ENCODE assay signal across 30 mouse cellular contexts in genomic region chr9:32567603-32568002, GRCm38 (mm10). TPM values are rescaled to one million over a fixed set of nuclear protein-coding genes. Genes with fewer than 3 reads are reported as not detected.
DNase-seq lines count a peak whose midpoint lies in the region; ATAC-seq and TF ChIP-seq lines count a peak whose summit lies in the region.
"Had no signal": no experiment of that assay in that cellular context is flagged by ENCODE, and none has a peak within 500 bp of the region (broad histone marks: within the 10 kb centered on the region; RNA-seq: fewer than 3 reads in every experiment).

No protein-coding gene starts in this region.

- H3K27me3 ChIP-seq in forebrain, embryonic 10.5 days (ENCODE audit: poor library complexity, severe bottlenecking), result peaks cover 29% of the 10 kb centered on the region
- H3K27me3 ChIP-seq in forebrain, embryonic 16.5 days (replicated peaks; ENCODE audit: control insufficient read depth, insufficient read depth, low read length), result no peaks in the 10 kb centered on the region
- H3K27me3 ChIP-seq in embryonic facial prominence, embryonic 10.5 days (replicated peaks; ENCODE audit: low read depth, poor library complexity, severe bottlenecking), result 0 out of 2 replicates have a peak, but pooled peaks cover 9% of the 10 kb centered on the region
- H3K27me3 ChIP-seq in embryonic facial prominence, embryonic 14.5 days (replicated peaks; ENCODE audit: control insufficient read depth, insufficient read depth, low read length), result no peaks in the 10 kb centered on the region
- peaks cover 12% of the 10 kb centered on the region; the same call in 1 of the 2 replicates for H3K27me3 ChIP-seq in limb, embryonic 13.5 days
- no peaks in the 10 kb centered on the region for H3K27me3 ChIP-seq in lung, postnatal 0 days (replicated peaks; ENCODE audit: insufficient read depth, low read length)
- H3K27me3 ChIP-seq in stomach, postnatal 0 days (ENCODE audit: control insufficient read depth, insufficient read depth, low read length), result no peaks in the 10 kb centered on the region
- H3K27me3 ChIP-seq: forebrain, embryonic 15.5 days; kidney, embryonic 15.5 days; lung, embryonic 15.5 days had no signal

- peaks cover 17% of the 10 kb centered on the region for H3K4me1 ChIP-seq in forebrain, embryonic 10.5 days
- H3K4me1 ChIP-seq in forebrain, embryonic 16.5 days (replicated peaks; ENCODE audit: control insufficient read depth, insufficient read depth, low read length), result no peaks in the 10 kb centered on the region
- peaks cover 60% of the 10 kb centered on the region for H3K4me1 ChIP-seq in embryonic facial prominence, embryonic 10.5 days
- peaks cover 29% of the 10 kb centered on the region for H3K4me1 ChIP-seq in embryonic facial prominence, embryonic 14.5 days (ENCODE audit: control insufficient read depth, insufficient read depth, low read length)
- H3K4me1 ChIP-seq in limb, embryonic 13.5 days, result peaks cover 63% of the 10 kb centered on the region
- H3K4me1 ChIP-seq in lung, postnatal 0 days (ENCODE audit: insufficient read depth, low read depth, low read length), result peaks cover 4% of the 10 kb centered on the region; the same call in 1 of the 2 replicates
- no peaks in the 10 kb centered on the region; the same call in 1 of the 2 replicates for H3K4me1 ChIP-seq in stomach, postnatal 0 days (replicated peaks; ENCODE audit: control insufficient read depth, insufficient read depth)
- H3K4me1 ChIP-seq: forebrain, embryonic 15.5 days; neural tube, embryonic 13.5 days had no signal

- peak overlapping the region; percentile 35; the same call in 1 of the 2 replicates for H3K27ac ChIP-seq in forebrain, embryonic 10.5 days
- no peak overlapping the region for H3K27ac ChIP-seq in forebrain, embryonic 16.5 days (ENCODE audit: low read length)
- peak overlapping the region; percentile 77 for H3K27ac ChIP-seq in embryonic facial prominence, embryonic 10.5 days (replicated peaks)
- 0 out of 2 replicates have a peak overlapping the region, but pooled peaks have one; percentile 25 for H3K27ac ChIP-seq in embryonic facial prominence, embryonic 14.5 days (replicated peaks; ENCODE audit: low read depth, low read length)
- peak overlapping the region; percentile 44; the same call in 1 of the 2 replicates for H3K27ac ChIP-seq in limb, embryonic 13.5 days
- H3K27ac ChIP-seq in lung, postnatal 0 days (ENCODE audit: low read length), result no peak overlapping the region
- H3K27ac ChIP-seq in stomach, postnatal 0 days (replicated peaks), result no peak overlapping the region
- H3K27ac ChIP-seq: forebrain, embryonic 15.5 days; gastrocnemius, adult 2 months; kidney, embryonic 15.5 days; liver, embryonic 14.5 days; lung, embryonic 15.5 days; neural tube, embryonic 13.5 days had no signal

- no peak for ATAC-seq in forebrain, embryonic 16.5 days
- ATAC-seq in embryonic facial prominence, embryonic 14.5 days (ENCODE audit: low read depth), result peak; percentile 79
- ATAC-seq in limb, embryonic 13.5 days (ENCODE audit: low FRiP score, low read depth), result peak; percentile 80
- ATAC-seq in lung, postnatal 0 days, result no peak
- no peak for ATAC-seq in stomach, postnatal 0 days (ENCODE audit: low FRiP score, low TSS enrichment)
- ATAC-seq: forebrain, embryonic 15.5 days; hindbrain, embryonic 16.5 days had no signal

- 77% methylated on average over 7 of the region's 7 CpGs for whole genome bisulfite sequencing in forebrain, embryonic 10.5 days
- WGBS in forebrain, embryonic 16.5 days, result 79% methylated on average over 7 of the region's 7 CpGs
- WGBS in embryonic facial prominence, embryonic 10.5 days, result 34% methylated on average over 7 of the region's 7 CpGs
- 19% methylated on average over 7 of the region's 7 CpGs for WGBS in embryonic facial prominence, embryonic 14.5 days
- WGBS in limb, embryonic 13.5 days, result 12% methylated on average over 7 of the region's 7 CpGs
- WGBS in lung, postnatal 0 days, result 38% methylated on average over 7 of the region's 7 CpGs
- 52% methylated on average over 7 of the region's 7 CpGs for WGBS in stomach, postnatal 0 days

- no peak for TF ChIP-seq EP300 in lung, postnatal 0 days (IDR thresholded peaks at IDR 0.05)
- TF ChIP-seq EP300 in stomach, postnatal 0 days (optimal IDR thresholded peaks at IDR 0.05), result no peak

- H3K4me2 ChIP-seq in forebrain, embryonic 16.5 days (ENCODE audit: low read length), result no peak overlapping the region
- no peak overlapping the region for H3K4me2 ChIP-seq in embryonic facial prominence, embryonic 14.5 days (ENCODE audit: low read depth, low read length)
- peak overlapping the region; percentile 45 for H3K4me2 ChIP-seq in limb, embryonic 13.5 days (replicated peaks)
- H3K4me2 ChIP-seq in lung, postnatal 0 days (replicated peaks; ENCODE audit: low read depth, low read length), result no peak overlapping the region
- no peak overlapping the region for H3K4me2 ChIP-seq in stomach, postnatal 0 days (replicated peaks; ENCODE audit: low read depth)
- H3K4me2 ChIP-seq: forebrain, embryonic 15.5 days; heart, embryonic 11.5 days; kidney, embryonic 15.5 days; lung, embryonic 15.5 days; midbrain, embryonic 11.5 days; neural tube, embryonic 13.5 days had no signal

- no peak for TF ChIP-seq CTCF in lung, postnatal 0 days (IDR thresholded peaks at IDR 0.05)
- no peak for TF ChIP-seq CTCF in stomach, postnatal 0 days (IDR thresholded peaks at IDR 0.05; ENCODE audit: low read depth)

- no peaks in the 10 kb centered on the region for H3K36me3 ChIP-seq in forebrain, embryonic 10.5 days (replicated peaks)
- no peaks in the 10 kb centered on the region for H3K36me3 ChIP-seq in forebrain, embryonic 16.5 days (ENCODE audit: control insufficient read depth, insufficient read depth)
- no peaks in the 10 kb centered on the region for H3K36me3 ChIP-seq in embryonic facial prominence, embryonic 10.5 days (replicated peaks)
- H3K36me3 ChIP-seq in embryonic facial prominence, embryonic 14.5 days (ENCODE audit: control insufficient read depth, insufficient read depth, low read length), result no peaks in the 10 kb centered on the region
- H3K36me3 ChIP-seq in limb, embryonic 13.5 days, result no peaks in the 10 kb centered on the region
- no peaks in the 10 kb centered on the region for H3K36me3 ChIP-seq in lung, postnatal 0 days (ENCODE audit: insufficient read depth, low read length)
- no peaks in the 10 kb centered on the region for H3K36me3 ChIP-seq in stomach, postnatal 0 days (ENCODE audit: control insufficient read depth, insufficient read depth, low read length)
- H3K36me3 ChIP-seq: forebrain, embryonic 15.5 days; G1E; kidney, embryonic 15.5 days; lung, embryonic 15.5 days; neural tube, embryonic 13.5 days had no signal

- H3K4me3 ChIP-seq in forebrain, embryonic 10.5 days, result no peak overlapping the region
- no peak overlapping the region for H3K4me3 ChIP-seq in forebrain, embryonic 16.5 days (replicated peaks; ENCODE audit: low read length)
- no peak overlapping the region for H3K4me3 ChIP-seq in embryonic facial prominence, embryonic 10.5 days
- no peak overlapping the region for H3K4me3 ChIP-seq in embryonic facial prominence, embryonic 14.5 days (ENCODE audit: low read depth, low read length)
- H3K4me3 ChIP-seq in limb, embryonic 13.5 days, result no peak overlapping the region
- H3K4me3 ChIP-seq in lung, postnatal 0 days (ENCODE audit: low read depth, low read length), result no peak overlapping the region
- no peak overlapping the region for H3K4me3 ChIP-seq in stomach, postnatal 0 days (ENCODE audit: low read depth, low read length)
- H3K4me3 ChIP-seq: erythroblast, embryonic 14.5 days; forebrain, embryonic 15.5 days; gastrocnemius, adult 2 months; kidney, embryonic 15.5 days; lung, embryonic 15.5 days; neural tube, embryonic 13.5 days had no signal

- H3K9ac ChIP-seq in forebrain, embryonic 16.5 days (replicated peaks; ENCODE audit: low read depth, low read length), result no peak overlapping the region
- no peak overlapping the region for H3K9ac ChIP-seq in embryonic facial prominence, embryonic 14.5 days (ENCODE audit: low read depth, low read length)
- no peak overlapping the region for H3K9ac ChIP-seq in limb, embryonic 13.5 days
- no peak overlapping the region for H3K9ac ChIP-seq in lung, postnatal 0 days (replicated peaks; ENCODE audit: low read depth)
- H3K9ac ChIP-seq in stomach, postnatal 0 days (ENCODE audit: low read length), result no peak overlapping the region
- H3K9ac ChIP-seq: forebrain, embryonic 15.5 days; kidney, embryonic 15.5 days; liver, embryonic 14.5 days; lung, embryonic 15.5 days; neural tube, embryonic 13.5 days had no signal

- DNase-seq in forebrain, embryonic 10.5 days (ENCODE audit: extremely low spot score, low spot score), result no peak
- DNase-seq in embryonic facial prominence, embryonic 10.5 days (ENCODE audit: low spot score), result no peak
- DNase-seq in embryonic facial prominence, embryonic 14.5 days (ENCODE audit: low spot score), result peak; percentile 86
- no peak for DNase-seq in lung, postnatal 0 days (ENCODE audit: low spot score)
- DNase-seq in stomach, postnatal 0 days (ENCODE audit: low spot score), result no peak
- DNase-seq: adrenal gland, adult 8-10 months; cerebellum, adult 9-10 months; cerebellum, postnatal 36 days; gastrocnemius, adult 2 months; gastrocnemius, postnatal 36 days; heart, adult 18-20 months; kidney, adult 18-20 months; kidney, postnatal 25 days; left cerebral cortex, postnatal 4 days; lung, postnatal 36 days; right cerebral cortex, postnatal 4 days; thymus, adult 2 months; thymus, postnatal 4 days had no signal

- H3K9me3 ChIP-seq in forebrain, embryonic 10.5 days, result no peaks in the 10 kb centered on the region
- no peaks in the 10 kb centered on the region for H3K9me3 ChIP-seq in forebrain, embryonic 16.5 days (ENCODE audit: control insufficient read depth, low read length)
- no peaks in the 10 kb centered on the region for H3K9me3 ChIP-seq in embryonic facial prominence, embryonic 10.5 days
- no peaks in the 10 kb centered on the region for H3K9me3 ChIP-seq in embryonic facial prominence, embryonic 14.5 days (ENCODE audit: control insufficient read depth, low read length)
- H3K9me3 ChIP-seq in limb, embryonic 13.5 days, result no peaks in the 10 kb centered on the region
- H3K9me3 ChIP-seq in lung, postnatal 0 days (ENCODE audit: low read length), result no peaks in the 10 kb centered on the region
- H3K9me3 ChIP-seq in stomach, postnatal 0 days (ENCODE audit: control insufficient read depth, low read length), result no peaks in the 10 kb centered on the region
- H3K9me3 ChIP-seq: forebrain, embryonic 15.5 days; kidney, embryonic 15.5 days; lung, embryonic 15.5 days; neural tube, embryonic 13.5 days had no signal

RNA-seq across cellular contexts. Expression of gene Fli1, which starts 24.9 kb away (rescaled TPM):
- polyA plus RNA-seq in forebrain, embryonic 10.5 days (2016; fragmentation: Nextera tagmentation; extraction: Ambion mirVana), result 22.5 and 24.5 TPM in 2 replicates
- 7.3 and 7.8 TPM in 2 replicates for polyA plus RNA-seq in forebrain, embryonic 16.5 days (2015; fragmentation: Nextera tagmentation; extraction: Ambion mirVana)
- polyA plus RNA-seq in embryonic facial prominence, embryonic 10.5 days (2016; fragmentation: Nextera tagmentation; extraction: Ambion mirVana), result 54.8 and 56.7 TPM in 2 replicates
- polyA plus RNA-seq in embryonic facial prominence, embryonic 14.5 days (2014; fragmentation: Nextera tagmentation; extraction: Ambion mirVana), result 18.8 and 22.9 TPM in 2 replicates
- 34.3 and 37.9 TPM in 2 replicates for polyA plus RNA-seq in limb, embryonic 13.5 days (2015; fragmentation: Nextera tagmentation; extraction: Ambion mirVana)
- 21.1 and 21.4 TPM in 2 replicates for polyA plus RNA-seq in lung, postnatal 0 days (2015; fragmentation: Nextera tagmentation; extraction: Ambion mirVana)
- polyA plus RNA-seq in stomach, postnatal 0 days (2015; fragmentation: Nextera tagmentation; extraction: Ambion mirVana), result 4.6 and 4.9 TPM in 2 replicates

Comparison
In these comparisons a context has a peak if more than half of its experiments do, and no peak if none do; other contexts are left out.
1. H3K27ac ChIP-seq: peak in forebrain, embryonic 10.5 days (single experiment), embryonic facial prominence, embryonic 10.5 days (single experiment), embryonic facial prominence, embryonic 14.5 days (single experiment) and limb, embryonic 13.5 days (single experiment); none in forebrain, embryonic 16.5 days (single experiment), lung, postnatal 0 days (single experiment) and stomach, postnatal 0 days (single experiment).
2. ATAC-seq: peak in embryonic facial prominence, embryonic 14.5 days (single experiment) and limb, embryonic 13.5 days (single experiment); none in forebrain, embryonic 16.5 days (single experiment), lung, postnatal 0 days (single experiment) and stomach, postnatal 0 days (single experiment).